Mouse (Mus musculus) brain, embryonic 18.5 days (tissue): ENCODE measurements around the gene Arl6.

Source experiments
- DNase-seq: peaks from one replicate; pipeline ENCODE4 v3.0.0-alpha.2; 2012; ENCODE audit warnings: low read depth, low spot score

The Arl6 gene

DNA sequence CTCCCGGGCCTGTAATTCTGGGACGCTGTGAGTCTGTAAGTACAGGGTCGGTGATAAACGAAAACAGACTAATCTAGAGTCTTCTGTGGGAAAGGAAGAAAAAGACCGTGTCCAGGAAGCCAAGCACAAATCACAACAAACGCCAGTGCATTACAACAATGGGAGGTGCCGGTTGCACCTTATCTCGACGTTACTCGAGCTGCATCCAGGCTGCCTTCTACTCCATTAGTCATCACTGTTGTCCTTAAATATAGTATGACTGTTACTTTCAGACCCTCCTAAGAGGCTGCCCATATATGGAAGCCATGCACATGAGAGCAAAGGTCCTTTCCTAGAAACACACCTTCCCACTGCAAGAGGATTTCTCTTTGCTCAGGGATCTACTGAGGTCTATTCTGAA, 51.4 kb downstream of the Arl6 start:
- no peak for DNase-seq

- no peak for DNase-seq
Measured at GRCm38 (mm10) chr16:59586911-59587310, 52.3 kb downstream of the Arl6 start.

GRCm38 (mm10) chr16:59586276-59586675, 52.9 kb downstream of the Arl6 start:
- no peak for DNase-seq

DNA sequence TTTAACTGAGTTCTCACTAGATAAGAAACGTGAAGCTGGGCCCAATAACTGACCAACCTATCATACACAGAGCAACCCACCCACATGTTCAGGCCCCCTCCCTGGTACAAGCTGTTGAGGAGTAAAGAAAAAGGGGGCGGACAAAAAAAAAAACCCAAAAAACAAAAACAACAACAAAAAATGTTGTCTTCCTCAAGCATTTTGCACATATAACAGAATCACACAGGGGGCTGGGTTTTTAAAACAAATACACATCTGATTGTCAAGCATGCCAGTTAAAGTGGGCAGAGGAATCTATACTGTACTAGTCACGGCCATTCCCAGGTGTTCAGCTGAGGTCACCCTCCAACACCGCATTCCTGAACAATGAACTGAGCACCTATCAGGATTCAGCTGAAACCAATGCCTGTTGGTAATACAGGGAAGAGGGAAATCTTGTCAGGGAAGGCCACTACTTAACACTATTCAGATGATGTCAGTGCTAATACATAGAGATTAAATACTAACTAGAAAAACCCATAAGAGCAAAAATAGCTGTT, 53.4 kb downstream of the Arl6 start:
- no peak for DNase-seq

- DNase-seq: no peak
Measured at GRCm38 (mm10) chr16:59583515-59583914, 55.7 kb downstream of the Arl6 start.

DNA sequence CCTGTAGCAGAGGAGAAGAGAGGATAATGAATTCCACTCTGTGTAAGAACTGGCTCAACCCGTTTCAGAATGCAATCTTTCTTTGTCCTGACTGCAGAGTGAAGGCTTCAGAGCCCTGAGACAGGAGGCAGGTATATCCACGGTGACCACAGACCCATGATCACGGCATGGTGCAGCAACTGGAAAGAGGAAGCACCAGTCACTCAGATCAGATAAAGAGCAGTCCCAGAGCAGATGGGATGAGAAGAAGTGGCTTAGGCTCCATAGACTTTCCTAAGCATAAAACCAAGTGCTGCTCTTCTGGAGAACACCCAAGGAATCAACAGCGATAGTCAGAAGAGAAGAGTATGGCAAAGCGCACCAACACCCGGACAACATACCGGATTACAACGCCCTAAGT, 60.0 kb downstream of the Arl6 start:
- no peak for DNase-seq

GRCm38 (mm10) chr16:59573961-59574360, 65.2 kb downstream of the Arl6 start:
- no peak for DNase-seq

- DNase-seq: no peak
Measured at GRCm38 (mm10) chr16:59572685-59573084, 66.5 kb downstream of the Arl6 start.

- DNase-seq: no peak
Measured at GRCm38 (mm10) chr16:59570807-59571206, 68.4 kb downstream of the Arl6 start.

DNA sequence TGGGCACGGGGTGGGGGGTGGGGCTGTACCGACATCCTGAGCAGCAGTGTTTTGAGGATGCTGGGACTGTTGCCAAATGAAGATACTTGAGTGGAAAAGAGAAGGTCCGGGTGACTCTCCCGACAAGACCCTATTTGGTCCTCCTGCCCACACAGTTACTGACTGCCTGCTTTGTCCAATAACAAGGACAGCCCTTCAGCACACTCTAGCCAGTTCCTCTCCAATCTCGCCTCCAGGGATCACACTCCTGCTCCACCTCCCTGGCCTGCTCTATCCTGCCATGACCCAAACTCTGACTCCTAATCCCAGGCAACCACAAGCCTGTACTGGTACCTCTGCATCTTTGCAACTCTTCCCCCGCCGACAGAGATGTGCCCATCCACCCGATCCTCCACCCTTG, 69.4 kb downstream of the Arl6 start:
- no peak for DNase-seq

- DNase-seq: no peak
Measured at GRCm38 (mm10) chr16:59567721-59568381, 71.3 kb downstream of the Arl6 start.

DNA sequence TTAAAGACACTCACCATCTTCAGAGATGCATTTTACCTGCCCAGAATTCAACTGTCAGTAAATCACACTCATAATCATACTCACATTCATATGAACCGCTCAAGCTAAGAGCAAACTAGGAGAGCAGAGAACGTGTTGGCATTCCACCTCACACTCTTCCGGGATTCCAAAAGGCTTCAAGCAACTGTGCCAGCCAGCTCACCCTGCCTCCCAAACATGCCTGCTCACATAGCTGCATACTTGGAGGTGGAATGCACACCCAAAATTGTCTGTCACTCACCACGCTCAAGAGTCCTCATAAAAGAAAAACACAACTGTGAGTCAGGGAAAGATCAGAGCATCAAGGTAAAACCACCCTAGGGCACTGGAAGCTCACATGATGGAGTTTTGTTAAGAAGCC, 72.8 kb downstream of the Arl6 start:
- no peak for DNase-seq

- no peak for DNase-seq
Measured at GRCm38 (mm10) chr16:59565631-59566030, 73.6 kb downstream of the Arl6 start.

DNA sequence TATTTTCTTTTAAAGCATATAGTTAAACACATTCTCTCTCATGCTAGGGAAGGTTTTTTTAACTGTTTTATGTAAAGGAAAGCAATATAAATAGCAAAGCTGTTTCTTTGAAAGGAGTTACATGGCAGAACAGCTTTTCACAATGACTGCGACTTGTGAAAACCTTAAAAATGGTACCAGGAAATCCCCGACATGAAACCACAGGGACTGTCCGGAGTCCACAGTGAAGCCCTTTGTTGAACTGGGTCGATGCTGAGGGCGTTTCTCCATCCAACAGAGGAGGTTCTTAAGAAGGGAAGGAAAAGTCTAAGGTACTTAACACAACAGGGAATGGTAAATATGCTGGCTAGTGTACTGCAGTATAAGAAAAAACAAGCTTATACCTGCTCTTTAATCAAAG, 75.2 kb downstream of the Arl6 start:
- DNase-seq: no peak
